Mouse (Mus musculus) gonadal fat pad, adult 2 months (tissue): ENCODE data around the gene 4933407L21Rik. TPM values are rescaled to one million over a fixed set of nuclear protein-coding genes. Genes with fewer than 3 reads are reported as not detected.

Source experiments
- DNase-seq: peaks from one replicate; pipeline ENCODE4 v3.0.0-alpha.2; 2012; ENCODE audit warnings: low read depth
- polyA plus RNA-seq: library from polyadenylated mRNA; depleted of rRNA; stranded (reverse); fragments of >200 nt; gene quantifications from 2 replicates; pipeline ENCODE4 v1.2.3, GENCODE M21; 2012

Gene 4933407L21Rik
- polyA plus RNA-seq, 1 experiment = 0.58 TPM

- no peak for DNase-seq
Observed at GRCm38 (mm10) chr1:85916830-85917450, 11.3 kb upstream of the 4933407L21Rik start.

GRCm38 (mm10) chr1:85919621-85920020 is 8.7 kb upstream of the 4933407L21Rik start:
- no peak for DNase-seq

GRCm38 (mm10) chr1:85921725-85922124 is 6.6 kb upstream of the 4933407L21Rik start:
- DNase-seq = no peak

- DNase-seq = no peak
Observed at GRCm38 (mm10) chr1:85922127-85922864, 6.0 kb upstream of the 4933407L21Rik start.

GRCm38 (mm10) chr1:85922865-85923211 is 5.4 kb upstream of the 4933407L21Rik start:
- DNase-seq = no peak

GRCm38 (mm10) chr1:85925183-85925582 is 3.1 kb upstream of the 4933407L21Rik start:
- no peak for DNase-seq

GRCm38 (mm10) chr1:85928688-85929065 is 394 bp downstream of the 4933407L21Rik start:
- no peak for DNase-seq

- DNase-seq = no peak
Observed at GRCm38 (mm10) chr1:85929406-85929805, 1.1 kb downstream of the 4933407L21Rik start.

- no peak for DNase-seq
Observed at GRCm38 (mm10) chr1:85931170-85931569, 2.9 kb downstream of the 4933407L21Rik start.

GRCm38 (mm10) chr1:85933226-85933625 is 4.9 kb downstream of the 4933407L21Rik start:
- no peak for DNase-seq

- DNase-seq = no peak
Observed at GRCm38 (mm10) chr1:85933631-85934465, 5.6 kb downstream of the 4933407L21Rik start.

- no peak for DNase-seq
Observed at GRCm38 (mm10) chr1:85934560-85934959, 6.3 kb downstream of the 4933407L21Rik start.

GRCm38 (mm10) chr1:85935148-85935852 is 7.0 kb downstream of the 4933407L21Rik start:
- no peak for DNase-seq

- no peak for DNase-seq
Observed at GRCm38 (mm10) chr1:85936265-85936664, 8.0 kb downstream of the 4933407L21Rik start.

GRCm38 (mm10) chr1:85937323-85937722 is 9.0 kb downstream of the 4933407L21Rik start:
- no peak for DNase-seq

GRCm38 (mm10) chr1:85942318-85942717 is 14.0 kb downstream of the 4933407L21Rik start:
- no peak for DNase-seq

- no peak for DNase-seq
Observed at GRCm38 (mm10) chr1:85949085-85949684, 20.9 kb downstream of the 4933407L21Rik start.

- DNase-seq = no peak
Observed at GRCm38 (mm10) chr1:85955150-85955549, 26.9 kb downstream of the 4933407L21Rik start.

- no peak for DNase-seq
Observed at GRCm38 (mm10) chr1:85957290-85957689, 29.0 kb downstream of the 4933407L21Rik start.

GRCm38 (mm10) chr1:85957942-85958619 is 29.8 kb downstream of the 4933407L21Rik start:
- DNase-seq = no peak
